Mouse (Mus musculus) heart, embryonic 15.5 days (tissue): ENCODE measurements around the gene Smyd3. TPM values are rescaled to one million over a fixed set of nuclear protein-coding genes. Genes with fewer than 3 reads are reported as not detected.

Source experiments
- ATAC-seq: fragments of 200-750 bp; cut with Nextera tagmentation; replicated peaks from 2 replicates; pipeline ENCODE4 v1.8.0; 2017; ENCODE audit warnings: low read depth, moderate TSS enrichment; ENCODE audit not compliant: insufficient number of reproducible peaks, insufficient read depth, low FRiP score
- H3K27ac ChIP-seq: fragments of 300-500 bp; sonication (generic); 2 replicates; pipeline ENCODE4 v1.5.1; 2015; ENCODE audit warnings: mild to moderate bottlenecking, inconsistent platforms
- H3K27me3 ChIP-seq: fragments of 300-500 bp; sonication (generic); 2 replicates; pipeline ENCODE4 v1.6.1; 2015; ENCODE audit warnings: inconsistent platforms
- H3K36me3 ChIP-seq: fragments of 300-500 bp; sonication (generic); 2 replicates; pipeline ENCODE4 v1.6.1; 2015; ENCODE audit warnings: mild to moderate bottlenecking, inconsistent platforms
- H3K4me1 ChIP-seq: fragments of 300-500 bp; sonication (generic); replicated peaks from 2 replicates; pipeline ENCODE4 v1.6.1; 2015; ENCODE audit warnings: inconsistent platforms
- H3K4me2 ChIP-seq: fragments of 300-500 bp; sonication (generic); 2 replicates; pipeline ENCODE4 v1.6.1; 2015; ENCODE audit warnings: inconsistent platforms, mild to moderate bottlenecking, moderate library complexity
- H3K4me3 ChIP-seq: fragments of 300-500 bp; sonication (generic); 2 replicates; pipeline ENCODE4 v1.5.1; 2015; ENCODE audit warnings: mild to moderate bottlenecking, inconsistent platforms
- H3K9ac ChIP-seq: fragments of 300-500 bp; sonication (generic); 2 replicates; pipeline ENCODE4 v1.6.1; 2015; ENCODE audit warnings: mild to moderate bottlenecking, inconsistent platforms
- H3K9me3 ChIP-seq: fragments of 300-500 bp; sonication (generic); replicated peaks from 2 replicates; pipeline ENCODE4 v1.6.1; 2016; ENCODE audit warnings: inconsistent platforms
- WGBS: fragments of 180-500 bp; shearing (Covaris S2); methylation state at CpG from one replicate; pipeline ENCODE4 v1.1.7; 2015; ENCODE audit warnings: mixed read lengths; 5-methylcytosine and 5-hydroxymethylcytosine counted together
- polyA plus RNA-seq: library from polyadenylated mRNA; unstranded; fragments of >200 nt; fragmentation: Nextera tagmentation; extraction: Ambion mirVana; gene quantifications from 2 replicates; pipeline ENCODE4 v1.2.1, GENCODE M21; 2015

Smyd3 gene
- polyA plus RNA-seq, 1 experiment from 2014 or later: 9.1 TPM

DNA sequence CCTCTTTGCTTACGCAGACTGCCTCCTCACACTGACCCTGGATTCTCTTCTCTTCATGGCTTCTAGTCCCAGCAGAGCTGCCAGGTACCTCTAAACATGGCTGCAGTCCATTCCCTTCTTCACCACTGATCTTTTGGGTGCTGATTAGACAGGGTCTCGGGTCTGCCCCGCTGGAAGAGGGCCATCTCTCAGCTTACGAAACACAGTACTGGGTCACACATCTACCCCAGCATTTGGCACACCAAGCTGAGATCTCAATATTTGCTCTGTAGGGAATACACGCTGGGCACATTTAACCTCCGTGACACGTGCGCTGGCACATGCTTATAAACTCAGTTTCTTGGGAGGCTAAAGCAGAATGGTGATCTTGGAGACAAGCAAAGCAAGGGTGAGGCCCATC, 413.4 kb downstream of the Smyd3 start:
- Histone ChIP-seq H3K9ac (no peak overlapping the region), H3K9me3 (no peaks in the 10 kb centered on the region), H3K27ac (no peak overlapping the region), H3K4me2 (no peak overlapping the region), H3K27me3 (no peaks in the 10 kb centered on the region), H3K4me3 (no peak overlapping the region), H3K36me3 (no peaks in the 10 kb centered on the region), H3K4me1 (no peaks in the 10 kb centered on the region)
- no peak for ATAC-seq
- WGBS: 93% methylated on average over 8 of the region's 8 CpGs

DNA sequence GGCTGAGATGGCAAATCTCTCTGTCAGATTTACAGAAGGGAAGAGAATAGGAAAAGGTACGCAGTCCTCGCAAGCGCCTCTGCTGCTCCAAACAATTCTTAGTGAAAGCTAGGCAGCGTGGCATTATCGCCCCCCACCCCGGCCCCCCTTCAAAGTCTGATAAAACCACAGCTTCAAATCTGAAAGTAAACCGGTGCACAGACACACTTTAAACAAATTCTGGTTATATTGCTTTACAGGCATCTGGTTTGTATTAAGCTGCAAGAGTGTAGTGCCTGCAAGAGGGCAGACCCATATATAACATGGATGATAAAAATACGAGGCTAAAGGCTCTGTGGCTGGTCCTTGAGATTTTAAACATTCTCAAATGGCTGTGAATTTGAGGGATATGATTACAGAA, 420.8 kb downstream of the Smyd3 start:
- H3K4me1 ChIP-seq: peaks cover 3% of the 10 kb centered on the region; the same call in 1 of the 2 replicates
- no peak overlapping the region for H3K27ac ChIP-seq
- H3K27me3 ChIP-seq: no peaks in the 10 kb centered on the region
- no peak overlapping the region for H3K4me2 ChIP-seq
- no peak for ATAC-seq
- H3K9me3 ChIP-seq: no peaks in the 10 kb centered on the region
- 50% methylated on average over 8 of the region's 8 CpGs for WGBS
- no peak overlapping the region for H3K9ac ChIP-seq
- no peaks in the 10 kb centered on the region for H3K36me3 ChIP-seq
- H3K4me3 ChIP-seq: no peak overlapping the region

- Histone ChIP-seq H3K9ac (no peak overlapping the region), H3K4me2 (no peak overlapping the region), H3K4me3 (no peak overlapping the region), H3K27ac (no peak overlapping the region), H3K27me3 (no peaks in the 10 kb centered on the region), H3K36me3 (no peaks in the 10 kb centered on the region), H3K9me3 (no peaks in the 10 kb centered on the region), H3K4me1 (peaks cover 3% of the 10 kb centered on the region; the same call in 1 of the 2 replicates)
- ATAC-seq: no peak
- 54% methylated on average over 5 of the region's 5 CpGs for WGBS
Observed at GRCm38 (mm10) chr1:179096323-179096722, 421.5 kb downstream of the Smyd3 start.

- ATAC-seq: no peak
- H3K4me3 ChIP-seq: no peak overlapping the region
- WGBS: 69% methylated on average over 5 of the region's 5 CpGs
- no peak overlapping the region for H3K9ac ChIP-seq
- no peak overlapping the region for H3K27ac ChIP-seq
- no peaks in the 10 kb centered on the region for H3K27me3 ChIP-seq
- no peaks in the 10 kb centered on the region for H3K9me3 ChIP-seq
- no peaks in the 10 kb centered on the region for H3K36me3 ChIP-seq
- H3K4me1 ChIP-seq: 0 out of 2 replicates have a peak, but pooled peaks cover 3% of the 10 kb centered on the region
- no peak overlapping the region for H3K4me2 ChIP-seq
Observed at GRCm38 (mm10) chr1:179089174-179089573, 428.7 kb downstream of the Smyd3 start.

DNA sequence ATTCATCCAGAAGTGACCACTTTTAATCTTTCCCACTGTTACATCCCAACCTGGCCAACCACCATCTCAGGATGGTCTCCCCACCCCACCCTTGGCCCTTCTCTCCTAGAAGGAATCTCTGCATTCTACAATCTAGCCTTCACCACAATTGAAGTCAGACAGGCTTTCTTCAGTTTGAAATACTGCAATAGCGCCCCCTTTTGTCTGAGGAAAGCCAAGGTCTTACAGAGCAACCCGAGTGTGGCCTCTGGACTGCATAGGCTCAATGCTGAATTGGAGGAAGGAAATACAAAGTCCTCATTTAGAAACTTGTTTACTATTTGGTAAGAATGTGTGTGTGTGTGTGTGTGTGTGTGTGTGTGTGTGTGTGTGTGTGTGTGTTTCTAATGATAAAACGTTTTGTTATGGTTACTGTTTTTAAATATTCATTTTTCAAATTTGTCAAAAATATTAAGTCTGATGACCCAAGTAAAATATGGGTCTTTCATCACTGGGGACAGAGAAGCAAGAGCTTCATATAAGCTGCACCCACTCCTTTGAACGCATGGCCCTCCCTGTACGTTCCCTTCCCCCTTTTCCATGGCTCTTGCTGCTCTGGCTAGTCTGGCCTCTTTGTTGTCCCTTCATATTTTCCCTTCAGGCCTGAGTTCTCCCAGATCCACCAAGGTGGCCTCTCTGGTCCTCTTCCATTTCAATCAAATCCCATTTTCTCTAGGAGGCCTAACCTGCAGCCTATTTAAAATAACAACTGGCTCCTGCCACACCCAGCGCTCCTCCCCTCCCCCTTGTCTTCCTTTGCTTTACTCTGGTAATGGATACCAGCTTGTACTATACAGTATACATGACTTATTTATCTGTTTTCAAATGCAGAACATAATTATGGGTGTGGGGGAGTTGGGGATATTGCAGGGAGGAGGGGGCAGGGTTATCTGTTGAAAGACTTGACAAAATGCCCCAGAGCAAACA, 430.5 kb downstream of the Smyd3 start:
- WGBS: 52% methylated on average over 6 of the region's 6 CpGs
- H3K4me3 ChIP-seq: no peak overlapping the region
- H3K9ac ChIP-seq: no peak overlapping the region
- no peaks in the 10 kb centered on the region for H3K36me3 ChIP-seq
- no peaks in the 10 kb centered on the region for H3K9me3 ChIP-seq
- H3K4me1 ChIP-seq: peaks cover 9% of the 10 kb centered on the region; the same call in 1 of the 2 replicates
- no peaks in the 10 kb centered on the region for H3K27me3 ChIP-seq
- no peak overlapping the region for H3K4me2 ChIP-seq
- H3K27ac ChIP-seq: no peak overlapping the region
- 0 out of 2 replicates have a peak, but pooled peaks have one; percentile 31 for ATAC-seq

DNA sequence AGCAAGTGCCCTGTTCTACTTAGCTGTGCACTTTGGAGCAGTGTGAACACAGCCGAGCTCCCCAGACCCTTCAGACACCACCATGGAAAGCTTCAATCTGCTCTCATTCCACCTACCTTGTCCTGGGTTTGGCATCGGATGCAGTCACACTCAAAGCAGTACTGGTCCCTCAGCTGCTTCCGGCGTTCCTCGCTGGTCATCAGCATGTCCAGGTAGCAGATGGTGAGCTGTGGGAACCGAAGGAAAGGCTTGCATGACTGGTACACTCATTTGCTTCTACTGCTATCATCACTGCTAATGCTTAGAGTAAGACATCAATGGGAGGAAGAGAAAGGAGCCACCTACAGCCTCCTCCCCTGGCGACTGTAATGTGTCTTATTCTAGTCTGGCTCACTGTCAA, 431.6 kb downstream of the Smyd3 start:
- 86% methylated on average over 7 of the region's 7 CpGs for whole genome bisulfite sequencing
- Histone ChIP-seq H3K4me2 (no peak overlapping the region), H3K9ac (no peak overlapping the region), H3K9me3 (no peaks in the 10 kb centered on the region), H3K4me3 (no peak overlapping the region), H3K36me3 (no peaks in the 10 kb centered on the region), H3K27ac (no peak overlapping the region), H3K27me3 (no peaks in the 10 kb centered on the region), H3K4me1 (peaks cover 10% of the 10 kb centered on the region; the same call in 1 of the 2 replicates)
- no peak for ATAC-seq

DNA sequence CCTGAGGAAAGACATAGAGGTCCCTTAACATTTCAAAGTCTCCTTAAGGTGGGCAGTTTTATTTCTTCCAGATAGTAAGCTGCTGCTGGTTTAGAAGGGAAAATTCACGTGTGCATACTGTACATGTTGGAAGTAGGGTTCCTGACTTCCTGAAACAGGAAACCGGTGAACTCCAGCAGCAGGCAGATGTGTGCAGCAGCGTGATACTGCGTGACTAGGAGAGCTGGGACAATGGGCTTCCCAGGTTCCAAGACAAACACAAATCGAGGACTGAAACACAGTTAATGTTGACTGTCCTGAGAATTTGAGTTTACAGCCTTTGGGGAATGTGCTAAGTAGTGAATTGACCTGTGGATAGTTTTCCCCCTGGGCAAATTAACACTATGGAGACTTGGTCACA, 434.7 kb downstream of the Smyd3 start:
- Histone ChIP-seq H3K4me3 (no peak overlapping the region), H3K4me2 (no peak overlapping the region), H3K27ac (peak overlapping the region; percentile 63), H3K27me3 (no peaks in the 10 kb centered on the region), H3K9ac (no peak overlapping the region), H3K4me1 (peaks cover 7% of the 10 kb centered on the region; the same call in 1 of the 2 replicates), H3K9me3 (no peaks in the 10 kb centered on the region), H3K36me3 (no peaks in the 10 kb centered on the region)
- 0 out of 2 replicates have a peak, but pooled peaks have one; percentile 42 for ATAC-seq
- 50% methylated on average over 5 of the region's 5 CpGs for WGBS

GRCm38 (mm10) chr1:179073846-179074245, 444.0 kb downstream of the Smyd3 start:
- no peak for ATAC-seq
- Histone ChIP-seq H3K4me1 (no peaks in the 10 kb centered on the region), H3K9me3 (no peaks in the 10 kb centered on the region), H3K27ac (no peak overlapping the region), H3K27me3 (no peaks in the 10 kb centered on the region), H3K4me2 (no peak overlapping the region), H3K36me3 (no peaks in the 10 kb centered on the region), H3K4me3 (no peak overlapping the region), H3K9ac (no peak overlapping the region)
- WGBS: 87% methylated on average over 7 of the region's 7 CpGs

DNA sequence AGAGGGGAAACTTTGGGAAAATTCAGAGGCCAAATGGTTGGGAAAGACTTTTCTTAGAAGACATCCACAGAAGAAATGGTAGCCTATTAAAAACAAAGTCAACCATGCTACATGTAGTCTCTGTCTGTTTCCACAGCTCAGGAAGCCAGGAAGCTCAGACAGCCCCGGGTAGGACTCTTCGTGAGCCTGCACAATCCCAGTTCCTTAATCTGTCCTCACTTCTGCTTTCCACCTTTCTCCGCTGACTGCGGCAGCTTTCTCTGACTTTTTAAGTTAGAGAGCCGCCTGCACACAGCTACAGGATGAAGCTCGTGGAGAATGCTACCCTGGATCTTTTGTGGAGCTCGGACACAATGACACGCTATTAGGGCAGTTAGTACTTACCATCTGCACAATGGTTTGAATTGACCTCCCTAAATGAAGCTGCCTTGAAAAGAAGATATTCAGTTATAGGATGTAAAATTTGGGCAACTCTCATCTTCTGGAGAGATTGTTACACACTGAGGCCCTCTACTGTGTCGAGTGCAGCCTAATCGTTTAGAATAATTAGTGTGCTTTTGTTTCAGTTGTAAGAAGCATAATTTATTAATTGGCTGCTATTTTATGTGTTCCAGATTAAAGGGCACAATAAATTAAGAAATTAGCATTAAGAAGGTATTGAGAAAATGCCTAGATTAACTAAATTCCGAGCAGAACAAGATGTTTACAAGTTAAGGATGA, 444.7 kb downstream of the Smyd3 start:
- H3K4me1 ChIP-seq: no peaks in the 10 kb centered on the region
- H3K4me2 ChIP-seq: no peak overlapping the region
- H3K27ac ChIP-seq: no peak overlapping the region
- ATAC-seq: no peak
- no peak overlapping the region for H3K4me3 ChIP-seq
- H3K36me3 ChIP-seq: no peaks in the 10 kb centered on the region
- no peaks in the 10 kb centered on the region for H3K9me3 ChIP-seq
- H3K9ac ChIP-seq: no peak overlapping the region
- no peaks in the 10 kb centered on the region for H3K27me3 ChIP-seq
- 70% methylated on average over 11 of the region's 11 CpGs for WGBS

- no peak overlapping the region for H3K4me3 ChIP-seq
- WGBS: 33% methylated on average over 1 of the region's 1 CpGs
- no peaks in the 10 kb centered on the region for H3K4me1 ChIP-seq
- H3K36me3 ChIP-seq: no peaks in the 10 kb centered on the region
- H3K4me2 ChIP-seq: no peak overlapping the region
- H3K27ac ChIP-seq: no peak overlapping the region
- no peak for ATAC-seq
- no peaks in the 10 kb centered on the region for H3K9me3 ChIP-seq
- H3K9ac ChIP-seq: no peak overlapping the region
- H3K27me3 ChIP-seq: no peaks in the 10 kb centered on the region
Observed at GRCm38 (mm10) chr1:179072406-179072805, 445.4 kb downstream of the Smyd3 start.

DNA sequence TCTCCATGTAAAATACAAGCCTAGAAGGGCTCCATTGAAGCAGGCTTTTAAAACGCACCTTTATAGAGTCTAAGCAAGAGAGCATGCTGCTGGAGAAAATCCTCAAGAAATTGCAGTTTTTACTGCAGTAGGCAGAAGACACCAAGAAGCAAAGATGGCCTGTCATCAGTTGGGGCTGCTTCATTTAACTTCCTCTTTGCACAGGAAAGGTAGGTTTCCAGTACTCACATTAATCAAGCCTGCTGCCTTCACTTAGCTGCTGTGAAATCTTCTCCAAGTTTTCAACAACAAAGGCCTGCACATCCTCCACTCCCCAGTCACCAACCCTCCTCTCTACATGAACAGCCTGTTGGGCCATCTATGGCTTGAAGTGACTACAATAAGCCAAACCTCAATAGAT, 448.9 kb downstream of the Smyd3 start:
- no peak overlapping the region for H3K4me3 ChIP-seq
- ATAC-seq: no peak
- H3K9ac ChIP-seq: no peak overlapping the region
- H3K4me2 ChIP-seq: no peak overlapping the region
- H3K36me3 ChIP-seq: no peaks in the 10 kb centered on the region
- H3K27me3 ChIP-seq: no peaks in the 10 kb centered on the region
- 0 out of 2 replicates have a peak, but pooled peaks cover 2% of the 10 kb centered on the region for H3K4me1 ChIP-seq
- H3K9me3 ChIP-seq: no peaks in the 10 kb centered on the region
- 95% methylated on average over 1 of the region's 1 CpGs for WGBS
- H3K27ac ChIP-seq: no peak overlapping the region
